Mouse (Mus musculus) thymus, adult 2 months (tissue): Measurements from ENCODE around the gene Wdr24.

Experiments used
- CTCF ChIP-seq: fragments of 200-500 bp; IDR thresholded peaks from 2 replicates; pipeline ENCODE4 v1.5.1; 2012; ENCODE audit warnings: mild to moderate bottlenecking, control low read depth, low read length, moderate library complexity, borderline replicate concordance; ENCODE audit not compliant: control insufficient read depth, poor library complexity, insufficient read depth; ENCODE audit errors: extremely low read depth
- POLR2A ChIP-seq: fragments of 200-500 bp; IDR thresholded peaks from 2 replicates; pipeline ENCODE4 v1.6.1; 2012; ENCODE audit warnings: mild to moderate bottlenecking, low read length, control low read depth, moderate library complexity; ENCODE audit not compliant: control insufficient read depth, poor library complexity, insufficient read depth; ENCODE audit errors: extremely low read depth

- TF ChIP-seq CTCF (no peak), POLR2A (no peak)
Observed at GRCm38 (mm10) chr17:25835301-25835700, 11.9 kb downstream of the Wdr24 start.
